Mouse (Mus musculus): ENCODE data around the gene Ccdc162. TPM values are rescaled to one million over a fixed set of nuclear protein-coding genes. Genes with fewer than 3 reads are reported as not detected.

Gene Ccdc162
- polyA plus RNA-seq, 1 experiment from 2014 or later, result 0.69 TPM

GRCm38 (mm10) chr10:41537983-41538330 lies 178.5 kb downstream of the Ccdc162 start:
- DNase-seq (ENCODE audit: low spot score), result no peak
- ATAC-seq (replicated peaks; ENCODE audit: insufficient number of reproducible peaks, low FRiP score, low TSS enrichment, low read depth), result no peak; the same call in 1 of the 2 replicates
- H3K36me3 ChIP-seq (replicated peaks; ENCODE audit: control insufficient read depth, insufficient read depth, low read depth, low read length), result no peaks in the 10 kb centered on the region; the same call in 1 of the 2 replicates

DNA sequence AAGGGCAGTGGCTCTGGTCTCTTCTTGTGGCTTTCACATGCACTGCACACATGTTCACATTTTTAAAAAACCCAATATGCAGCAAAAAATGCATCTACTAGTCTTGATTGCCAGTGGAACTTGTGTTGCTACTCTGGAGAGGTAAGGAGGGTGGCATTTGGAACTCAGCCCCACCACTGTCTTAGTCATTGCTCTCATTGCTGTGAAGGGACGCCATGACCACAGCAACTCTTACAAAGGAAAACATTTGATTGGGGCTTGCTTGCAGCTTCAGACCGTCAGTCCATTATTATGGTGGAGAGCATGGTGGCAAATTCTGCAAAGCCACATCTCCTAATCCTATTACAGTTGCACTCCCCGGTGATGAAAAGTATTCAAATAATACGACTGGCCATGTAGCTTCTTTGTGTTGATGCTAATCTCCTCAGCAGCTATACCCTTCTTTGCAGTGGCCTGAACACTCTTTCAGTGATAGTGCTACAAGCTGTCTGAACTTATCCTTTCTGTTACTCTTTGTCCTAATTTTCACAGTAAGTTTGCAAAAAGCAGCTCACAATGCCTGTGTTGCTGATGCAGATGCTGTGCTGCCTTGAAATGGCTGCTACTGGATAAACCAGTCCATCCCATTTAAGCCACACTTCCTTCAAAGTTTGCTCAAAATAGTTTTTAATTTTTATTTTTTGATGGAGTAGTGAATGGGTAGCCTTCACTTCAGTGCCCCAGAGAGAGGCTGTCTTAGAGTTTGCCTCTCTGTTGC lies 179.0 kb downstream of the Ccdc162 start:
- WGBS, result 88% methylated on average over 4 of the region's 4 CpGs
- DNase-seq (ENCODE audit: low spot score) (no peak), ATAC-seq (replicated peaks; ENCODE audit: insufficient number of reproducible peaks, low FRiP score, low TSS enrichment, low read depth) (no peak)

More at GRCm38 (mm10) chr10:41537983-41538330, 178.5 kb downstream of the Ccdc162 start:
- Histone ChIP-seq H3K9me3 (replicated peaks; ENCODE audit: control insufficient read depth, low read length) (no peaks in the 10 kb centered on the region; the same call in 1 of the 2 replicates), H3K27me3 (ENCODE audit: control insufficient read depth, insufficient read depth, low read length) (no peaks in the 10 kb centered on the region), H3K27ac (replicated peaks; ENCODE audit: low read depth, low read length) (no peak overlapping the region), H3K9ac (replicated peaks; ENCODE audit: low read length) (no peak overlapping the region), H3K4me1 (ENCODE audit: control insufficient read depth, insufficient read depth, low read length) (no peaks in the 10 kb centered on the region), H3K4me3 (ENCODE audit: low read depth, low read length) (no peak overlapping the region), H3K4me2 (ENCODE audit: low read depth, low read length) (no peak overlapping the region)
- WGBS, result 87% methylated on average over 3 of the region's 3 CpGs

DNA sequence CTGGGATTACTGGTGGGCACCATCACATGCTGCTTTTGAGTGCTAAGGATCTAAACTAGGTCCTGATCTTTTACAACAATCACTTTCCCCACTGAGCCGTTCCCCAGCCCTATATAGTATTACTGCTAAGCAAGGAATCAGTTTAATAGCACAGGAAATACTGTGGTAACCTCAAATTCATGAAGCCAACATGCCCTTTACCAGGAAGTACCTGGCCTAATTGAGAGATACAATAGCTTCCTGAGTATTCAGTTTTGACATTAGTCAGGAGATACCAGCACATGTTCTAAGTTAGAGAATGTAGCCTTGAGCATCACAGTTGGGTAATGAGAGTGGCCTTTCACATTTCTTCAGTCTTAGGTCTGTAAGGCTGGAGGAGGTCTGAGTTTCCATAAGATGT lies 179.7 kb downstream of the Ccdc162 start:
- Histone ChIP-seq H3K27ac (replicated peaks; ENCODE audit: low read depth, low read length) (no peak overlapping the region), H3K9ac (replicated peaks; ENCODE audit: low read length) (no peak overlapping the region), H3K36me3 (replicated peaks; ENCODE audit: control insufficient read depth, insufficient read depth, low read depth, low read length) (no peaks in the 10 kb centered on the region; the same call in 1 of the 2 replicates), H3K4me2 (ENCODE audit: low read depth, low read length) (no peak overlapping the region), H3K27me3 (ENCODE audit: control insufficient read depth, insufficient read depth, low read length) (no peaks in the 10 kb centered on the region), H3K4me3 (ENCODE audit: low read depth, low read length) (no peak overlapping the region), H3K4me1 (ENCODE audit: control insufficient read depth, insufficient read depth, low read length) (no peaks in the 10 kb centered on the region), H3K9me3 (replicated peaks; ENCODE audit: control insufficient read depth, low read length) (no peaks in the 10 kb centered on the region; the same call in 1 of the 2 replicates)
- 93% methylated on average over 1 of the region's 1 CpGs for WGBS
- ATAC-seq (replicated peaks; ENCODE audit: insufficient number of reproducible peaks, low FRiP score, low TSS enrichment, low read depth), result no peak
- DNase-seq (ENCODE audit: low spot score), result no peak

More for the DNA sequence above, 179.0 kb downstream of the Ccdc162 start:
- Histone ChIP-seq H3K4me3 (ENCODE audit: low read depth, low read length) (no peak overlapping the region), H3K27me3 (ENCODE audit: control insufficient read depth, insufficient read depth, low read length) (no peaks in the 10 kb centered on the region), H3K9ac (replicated peaks; ENCODE audit: low read length) (no peak overlapping the region), H3K27ac (replicated peaks; ENCODE audit: low read depth, low read length) (no peak overlapping the region), H3K9me3 (replicated peaks; ENCODE audit: control insufficient read depth, low read length) (no peaks in the 10 kb centered on the region; the same call in 1 of the 2 replicates), H3K4me1 (ENCODE audit: control insufficient read depth, insufficient read depth, low read length) (no peaks in the 10 kb centered on the region), H3K36me3 (replicated peaks; ENCODE audit: control insufficient read depth, insufficient read depth, low read depth, low read length) (no peaks in the 10 kb centered on the region; the same call in 1 of the 2 replicates), H3K4me2 (ENCODE audit: low read depth, low read length) (no peak overlapping the region)

DNA sequence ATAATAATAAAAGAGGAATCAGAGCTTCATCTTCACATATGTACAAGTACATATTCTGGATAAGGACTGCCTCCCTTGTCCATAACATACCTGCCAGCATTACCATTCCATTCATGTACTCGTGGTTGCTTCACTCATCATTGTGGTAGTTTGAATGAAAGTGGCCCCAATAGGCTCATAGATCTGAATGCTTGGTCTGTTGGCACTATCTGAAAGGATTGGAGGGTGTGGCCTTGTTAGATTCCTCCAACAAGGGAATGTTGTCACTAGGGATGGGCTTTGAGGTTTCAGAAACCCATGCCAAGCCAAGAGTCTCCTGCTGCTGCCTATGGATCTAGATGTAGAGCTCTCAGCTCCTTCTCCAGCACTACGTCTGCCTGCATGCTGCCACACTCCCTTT lies 180.4 kb downstream of the Ccdc162 start:
- no peak for ATAC-seq (replicated peaks; ENCODE audit: insufficient number of reproducible peaks, low FRiP score, low TSS enrichment, low read depth)
- 98% methylated on average over 2 of the region's 2 CpGs for WGBS
- DNase-seq (ENCODE audit: low spot score), result no peak

DNA sequence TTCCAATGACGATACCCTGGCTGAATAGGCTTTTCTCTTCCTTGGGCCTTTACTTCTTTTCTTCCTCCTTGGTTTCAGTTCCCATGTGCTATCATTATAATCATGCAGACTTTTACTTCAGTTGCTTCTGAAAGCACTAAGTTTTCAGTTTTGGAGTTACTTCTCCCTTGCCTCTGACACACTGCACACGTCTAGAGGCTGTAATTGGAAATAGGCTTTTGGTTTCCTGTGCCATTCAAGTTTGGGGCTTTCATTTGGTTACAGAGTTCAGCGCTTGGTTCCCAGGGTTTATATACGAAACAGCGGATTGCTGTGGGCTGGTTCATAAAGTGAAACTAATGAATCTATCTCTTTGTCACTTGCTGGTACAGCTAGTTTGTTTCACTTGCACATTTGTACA lies 186.5 kb downstream of the Ccdc162 start:
- no peaks in the 10 kb centered on the region for H3K4me1 ChIP-seq (ENCODE audit: control insufficient read depth, insufficient read depth, low read length)
- no peak overlapping the region for H3K4me2 ChIP-seq (ENCODE audit: low read depth, low read length)
- H3K36me3 ChIP-seq (replicated peaks; ENCODE audit: control insufficient read depth, insufficient read depth, low read depth, low read length), result no peaks in the 10 kb centered on the region
- no peaks in the 10 kb centered on the region for H3K27me3 ChIP-seq (ENCODE audit: control insufficient read depth, insufficient read depth, low read length)
- DNase-seq (ENCODE audit: low spot score) (no peak), ATAC-seq (replicated peaks; ENCODE audit: insufficient number of reproducible peaks, low FRiP score, low TSS enrichment, low read depth) (no peak)
- WGBS, result 90% methylated on average over 5 of the region's 5 CpGs
- no peak overlapping the region for H3K9ac ChIP-seq (replicated peaks; ENCODE audit: low read length)
- H3K4me3 ChIP-seq (ENCODE audit: low read depth, low read length), result no peak overlapping the region
- no peak overlapping the region for H3K27ac ChIP-seq (replicated peaks; ENCODE audit: low read depth, low read length)
- no peaks in the 10 kb centered on the region; the same call in 1 of the 2 replicates for H3K9me3 ChIP-seq (replicated peaks; ENCODE audit: control insufficient read depth, low read length)

More for the DNA sequence above, 180.4 kb downstream of the Ccdc162 start:
- no peak overlapping the region for H3K9ac ChIP-seq (replicated peaks; ENCODE audit: low read length)
- H3K9me3 ChIP-seq (replicated peaks; ENCODE audit: control insufficient read depth, low read length), result no peaks in the 10 kb centered on the region; the same call in 1 of the 2 replicates
- H3K27ac ChIP-seq (replicated peaks; ENCODE audit: low read depth, low read length), result no peak overlapping the region
- H3K27me3 ChIP-seq (ENCODE audit: control insufficient read depth, insufficient read depth, low read length), result no peaks in the 10 kb centered on the region
- no peaks in the 10 kb centered on the region for H3K4me1 ChIP-seq (ENCODE audit: control insufficient read depth, insufficient read depth, low read length)
- no peak overlapping the region for H3K4me2 ChIP-seq (ENCODE audit: low read depth, low read length)
- H3K36me3 ChIP-seq (replicated peaks; ENCODE audit: control insufficient read depth, insufficient read depth, low read depth, low read length), result no peaks in the 10 kb centered on the region; the same call in 1 of the 2 replicates
- no peak overlapping the region for H3K4me3 ChIP-seq (ENCODE audit: low read depth, low read length)

DNA sequence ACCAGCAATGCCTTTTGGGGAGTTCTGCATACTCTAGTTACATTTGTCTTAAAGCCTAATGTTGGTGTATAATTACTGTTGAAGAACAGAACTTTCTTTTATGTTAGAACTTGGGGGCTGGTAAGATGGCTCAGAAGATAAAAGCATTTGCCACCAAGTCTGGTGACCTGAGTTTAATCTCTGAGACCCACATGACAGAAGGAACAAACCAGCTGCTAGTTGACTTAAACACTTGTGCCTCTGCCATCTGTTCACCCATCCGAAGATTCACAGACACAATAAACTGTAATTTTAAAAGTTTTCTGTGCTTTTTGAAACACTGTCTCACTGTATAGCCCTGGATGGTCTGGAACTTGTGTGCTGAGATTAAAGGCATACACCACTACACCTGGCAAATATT lies 190.7 kb downstream of the Ccdc162 start:
- Histone ChIP-seq H3K9me3 (replicated peaks; ENCODE audit: control insufficient read depth, low read length) (no peaks in the 10 kb centered on the region), H3K9ac (replicated peaks; ENCODE audit: low read length) (no peak overlapping the region), H3K4me2 (ENCODE audit: low read depth, low read length) (no peak overlapping the region), H3K36me3 (replicated peaks; ENCODE audit: control insufficient read depth, insufficient read depth, low read depth, low read length) (no peaks in the 10 kb centered on the region), H3K4me1 (ENCODE audit: control insufficient read depth, insufficient read depth, low read length) (no peaks in the 10 kb centered on the region; the same call in 1 of the 2 replicates), H3K27ac (replicated peaks; ENCODE audit: low read depth, low read length) (no peak overlapping the region), H3K27me3 (ENCODE audit: control insufficient read depth, insufficient read depth, low read length) (no peaks in the 10 kb centered on the region), H3K4me3 (ENCODE audit: low read depth, low read length) (no peak overlapping the region)
- ATAC-seq (replicated peaks; ENCODE audit: insufficient number of reproducible peaks, low FRiP score, low TSS enrichment, low read depth) (no peak), DNase-seq (ENCODE audit: low spot score) (no peak)
- 73% methylated on average over 1 of the region's 1 CpGs for WGBS

DNA sequence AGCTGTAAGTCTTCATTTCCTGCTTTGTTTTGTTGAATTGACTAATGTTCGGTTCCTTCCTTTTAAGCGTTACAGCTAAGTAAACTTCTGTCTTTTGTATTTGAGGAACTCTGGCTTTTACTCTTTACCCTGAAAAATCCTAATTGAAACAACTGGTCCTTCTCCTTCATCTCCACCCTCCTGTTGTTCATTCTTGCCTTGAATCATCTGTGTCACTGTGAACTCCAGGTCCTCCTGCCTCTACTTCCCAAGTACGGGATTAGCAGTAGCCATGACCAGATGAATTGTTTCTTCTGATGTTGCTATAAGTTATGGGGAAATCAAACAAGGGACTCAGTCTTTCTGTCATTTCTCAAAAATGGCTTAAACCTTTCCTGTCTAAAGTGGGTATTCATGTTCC lies 193.0 kb downstream of the Ccdc162 start:
- Histone ChIP-seq H3K9me3 (replicated peaks; ENCODE audit: control insufficient read depth, low read length) (no peaks in the 10 kb centered on the region), H3K4me3 (ENCODE audit: low read depth, low read length) (no peak overlapping the region), H3K27ac (replicated peaks; ENCODE audit: low read depth, low read length) (no peak overlapping the region), H3K36me3 (replicated peaks; ENCODE audit: control insufficient read depth, insufficient read depth, low read depth, low read length) (no peaks in the 10 kb centered on the region), H3K4me1 (ENCODE audit: control insufficient read depth, insufficient read depth, low read length) (no peaks in the 10 kb centered on the region; the same call in 1 of the 2 replicates), H3K27me3 (ENCODE audit: control insufficient read depth, insufficient read depth, low read length) (no peaks in the 10 kb centered on the region), H3K4me2 (ENCODE audit: low read depth, low read length) (no peak overlapping the region), H3K9ac (replicated peaks; ENCODE audit: low read length) (no peak overlapping the region)
- DNase-seq (ENCODE audit: low spot score), result no peak
- WGBS, result 69% methylated on average over 3 of the region's 3 CpGs
- ATAC-seq (replicated peaks; ENCODE audit: insufficient number of reproducible peaks, low FRiP score, low TSS enrichment, low read depth), result no peak

- H3K9ac ChIP-seq (replicated peaks; ENCODE audit: low read length), result peak overlapping the region; percentile 92
- H3K27ac ChIP-seq (replicated peaks; ENCODE audit: low read depth, low read length), result no peak overlapping the region
- H3K36me3 ChIP-seq (replicated peaks; ENCODE audit: control insufficient read depth, insufficient read depth, low read depth, low read length), result no peaks in the 10 kb centered on the region
- 9% methylated on average over 5 of the region's 5 CpGs for WGBS
- H3K4me3 ChIP-seq (ENCODE audit: low read depth, low read length), result peak overlapping the region; percentile 95
- ATAC-seq (replicated peaks; ENCODE audit: insufficient number of reproducible peaks, low FRiP score, low TSS enrichment, low read depth) (no peak), DNase-seq (ENCODE audit: low spot score) (no peak)
- no peaks in the 10 kb centered on the region; the same call in 1 of the 2 replicates for H3K4me1 ChIP-seq (ENCODE audit: control insufficient read depth, insufficient read depth, low read length)
- peak overlapping the region; percentile 65 for H3K4me2 ChIP-seq (ENCODE audit: low read depth, low read length)
- no peaks in the 10 kb centered on the region for H3K9me3 ChIP-seq (replicated peaks; ENCODE audit: control insufficient read depth, low read length)
- no peaks in the 10 kb centered on the region for H3K27me3 ChIP-seq (ENCODE audit: control insufficient read depth, insufficient read depth, low read length)
Observed at GRCm38 (mm10) chr10:41520410-41520673, 196.1 kb downstream of the Ccdc162 start.

Measured in embryonic facial prominence, embryonic 11.5 days (tissue).